Comparison of ENCODE assay signal across 21 mouse cellular contexts in genomic region chr13:20905195-20905594, GRCm38 (mm10).
"Had no signal": no experiment of that assay in that cellular context is flagged by ENCODE, and none has a peak within 500 bp of the region (broad histone marks: within the 10 kb centered on the region; RNA-seq: fewer than 3 reads in every experiment).

No protein-coding gene starts in this region.

- H3K27me3 ChIP-seq: intestine, embryonic 15.5 days; kidney, embryonic 15.5 days; limb, embryonic 12.5 days; limb, embryonic 15.5 days; neural tube, embryonic 12.5 days; neural tube, embryonic 15.5 days; stomach, embryonic 15.5 days had no signal

- H3K9ac ChIP-seq: intestine, embryonic 15.5 days; kidney, embryonic 15.5 days; limb, embryonic 12.5 days; limb, embryonic 15.5 days; liver, embryonic 14.5 days; liver, postnatal 0 days; neural tube, embryonic 12.5 days; neural tube, embryonic 15.5 days; stomach, embryonic 15.5 days had no signal

- H3K4me1 ChIP-seq: intestine, embryonic 15.5 days; kidney, embryonic 15.5 days; limb, embryonic 12.5 days; limb, embryonic 15.5 days; stomach, embryonic 15.5 days had no signal

- H3K27ac ChIP-seq: intestine, embryonic 15.5 days; kidney, embryonic 15.5 days; limb, embryonic 12.5 days; limb, embryonic 15.5 days; liver, embryonic 14.5 days; neural tube, embryonic 12.5 days; neural tube, embryonic 15.5 days; stomach, embryonic 15.5 days had no signal

- H3K36me3 ChIP-seq: intestine, embryonic 15.5 days; kidney, embryonic 15.5 days; limb, embryonic 12.5 days; limb, embryonic 15.5 days; neural tube, embryonic 12.5 days; neural tube, embryonic 15.5 days; stomach, embryonic 15.5 days had no signal

- ATAC-seq: intestine, embryonic 15.5 days; liver, postnatal 0 days had no signal

- H3K4me2 ChIP-seq: intestine, embryonic 15.5 days; kidney, embryonic 15.5 days; limb, embryonic 12.5 days; limb, embryonic 15.5 days; liver, embryonic 11.5 days; midbrain, embryonic 11.5 days; neural tube, embryonic 12.5 days; neural tube, embryonic 15.5 days; stomach, embryonic 15.5 days had no signal

- H3K9me3 ChIP-seq: intestine, embryonic 15.5 days; kidney, embryonic 15.5 days; limb, embryonic 12.5 days; limb, embryonic 15.5 days; neural tube, embryonic 12.5 days; neural tube, embryonic 15.5 days; stomach, embryonic 15.5 days had no signal

- DNase-seq: kidney, adult 11 months; kidney, adult 8-10 months; kidney, postnatal 10 days; kidney, postnatal 36 days; left cerebral cortex, postnatal 4 days; liver, postnatal 0 days; midbrain, embryonic 14.5 days; right cerebral cortex, adult 18-20 months; right cerebral cortex, postnatal 14 days; spleen, adult 18-20 months; thymus, postnatal 25 days had no signal

- H3K4me3 ChIP-seq: intestine, embryonic 15.5 days; kidney, embryonic 15.5 days; limb, embryonic 12.5 days; limb, embryonic 15.5 days; neural tube, embryonic 12.5 days; neural tube, embryonic 15.5 days; stomach, embryonic 15.5 days had no signal
